Mouse (Mus musculus): Measurements from ENCODE around the gene Igf1r. TPM values are rescaled to one million over a fixed set of nuclear protein-coding genes. Genes with fewer than 3 reads are reported as not detected.

Igf1r gene
- total and polyA plus RNA-seq, 3 experiments, result 5.6 to 14.4 (median 12.3) TPM

GRCm38 (mm10) chr7:67911841-67912240, 40.8 kb upstream of the Igf1r start:
- 63% methylated on average over 6 of the region's 6 CpGs for WGBS
- H3K4me1 ChIP-seq (ENCODE audit: control insufficient read depth, insufficient read depth, low read length), result no peaks in the 10 kb centered on the region; the same call in 1 of the 2 replicates
- H3K27ac ChIP-seq, result no peak overlapping the region
- TF ChIP-seq CTCF (IDR thresholded peaks at IDR 0.05) (no peak), EP300 (IDR thresholded peaks at IDR 0.05; ENCODE audit: insufficient read depth, low read depth, low read length) (no peak), POLR2A (IDR thresholded peaks at IDR 0.05; ENCODE audit: insufficient read depth, low read depth, low read length) (no peak)
- H3K27me3 ChIP-seq (ENCODE audit: control insufficient read depth, insufficient read depth, low read length), result no peaks in the 10 kb centered on the region
- H3K9ac ChIP-seq (ENCODE audit: low read depth, low read length), result no peak overlapping the region
- H3K36me3 ChIP-seq (ENCODE audit: control insufficient read depth, insufficient read depth, low read length), result no peaks in the 10 kb centered on the region
- H3K4me3 ChIP-seq, result no peak overlapping the region
- intact Hi-C loops (cut with DNase I), result no loop called here
- DNase-seq, result no peak
- H3K79me2 ChIP-seq (replicated peaks; ENCODE audit: control insufficient read depth, insufficient read depth, low read length), result no peaks in the 10 kb centered on the region

GRCm38 (mm10) chr7:67916960-67917359, 35.7 kb upstream of the Igf1r start:
- Histone ChIP-seq H3K36me3 (ENCODE audit: control insufficient read depth, insufficient read depth, low read length) (no peaks in the 10 kb centered on the region), H3K4me3 (no peak overlapping the region), H3K79me2 (replicated peaks; ENCODE audit: control insufficient read depth, insufficient read depth, low read length) (no peaks in the 10 kb centered on the region), H3K9ac (ENCODE audit: low read depth, low read length) (no peak overlapping the region), H3K27me3 (ENCODE audit: control insufficient read depth, insufficient read depth, low read length) (no peaks in the 10 kb centered on the region), H3K27ac (no peak overlapping the region), H3K4me1 (ENCODE audit: control insufficient read depth, insufficient read depth, low read length) (no peaks in the 10 kb centered on the region)
- intact Hi-C loops (cut with DNase I), result no loop called here
- TF ChIP-seq CTCF (IDR thresholded peaks at IDR 0.05) (no peak), EP300 (IDR thresholded peaks at IDR 0.05; ENCODE audit: insufficient read depth, low read depth, low read length) (no peak), POLR2A (IDR thresholded peaks at IDR 0.05; ENCODE audit: insufficient read depth, low read depth, low read length) (no peak)
- no peak for DNase-seq
- WGBS, result 38% methylated on average over 8 of the region's 8 CpGs

- H3K27ac ChIP-seq, result no peak overlapping the region
- no peak overlapping the region for H3K9ac ChIP-seq (ENCODE audit: low read depth, low read length)
- TF ChIP-seq CTCF (IDR thresholded peaks at IDR 0.05) (no peak), POLR2A (IDR thresholded peaks at IDR 0.05; ENCODE audit: insufficient read depth, low read depth, low read length) (no peak), EP300 (IDR thresholded peaks at IDR 0.05; ENCODE audit: insufficient read depth, low read depth, low read length) (no peak)
- H3K4me3 ChIP-seq, result no peak overlapping the region
- WGBS, result 88% methylated on average over 2 of the region's 2 CpGs
- H3K79me2 ChIP-seq (replicated peaks; ENCODE audit: control insufficient read depth, insufficient read depth, low read length), result no peaks in the 10 kb centered on the region
- no peak for DNase-seq
- H3K27me3 ChIP-seq (ENCODE audit: control insufficient read depth, insufficient read depth, low read length), result no peaks in the 10 kb centered on the region
- H3K4me1 ChIP-seq (ENCODE audit: control insufficient read depth, insufficient read depth, low read length), result no peaks in the 10 kb centered on the region
- intact Hi-C loops (cut with DNase I), result no loop called here
- H3K36me3 ChIP-seq (ENCODE audit: control insufficient read depth, insufficient read depth, low read length), result no peaks in the 10 kb centered on the region
Observed at GRCm38 (mm10) chr7:67917753-67918152, 34.9 kb upstream of the Igf1r start.

DNA sequence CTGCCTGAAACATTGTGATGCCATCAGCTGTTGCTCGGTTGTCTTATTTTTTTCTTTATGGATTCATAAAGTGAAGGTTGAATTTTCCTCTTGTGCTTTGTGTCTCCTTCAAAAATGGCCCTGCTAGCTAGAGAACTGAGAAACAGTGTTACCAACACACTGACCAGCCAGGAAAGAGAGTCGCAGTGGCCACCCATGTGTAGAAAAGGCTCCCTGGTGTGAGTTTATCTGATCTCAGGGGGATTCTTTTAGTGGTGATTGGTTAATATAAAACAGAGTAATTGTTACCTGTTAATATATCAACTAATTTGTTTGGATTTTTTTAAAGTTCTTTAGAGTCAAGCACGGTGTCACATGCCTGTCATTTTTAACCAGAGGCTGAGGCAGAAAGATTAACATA, 33.2 kb upstream of the Igf1r start:
- H3K9ac ChIP-seq (ENCODE audit: low read depth, low read length), result no peak overlapping the region
- TF ChIP-seq POLR2A (IDR thresholded peaks at IDR 0.05; ENCODE audit: insufficient read depth, low read depth, low read length), result no peak
- no peak for TF ChIP-seq EP300 (IDR thresholded peaks at IDR 0.05; ENCODE audit: insufficient read depth, low read depth, low read length)
- TF ChIP-seq CTCF (IDR thresholded peaks at IDR 0.05), result no peak
- no peaks in the 10 kb centered on the region for H3K79me2 ChIP-seq (replicated peaks; ENCODE audit: control insufficient read depth, insufficient read depth, low read length)
- 76% methylated on average over 3 of the region's 3 CpGs for WGBS
- H3K4me3 ChIP-seq, result no peak overlapping the region
- no peak for DNase-seq
- H3K27ac ChIP-seq, result no peak overlapping the region
- H3K36me3 ChIP-seq (ENCODE audit: control insufficient read depth, insufficient read depth, low read length), result no peaks in the 10 kb centered on the region
- H3K27me3 ChIP-seq (ENCODE audit: control insufficient read depth, insufficient read depth, low read length), result no peaks in the 10 kb centered on the region
- H3K4me1 ChIP-seq (ENCODE audit: control insufficient read depth, insufficient read depth, low read length), result no peaks in the 10 kb centered on the region
- intact Hi-C loops (cut with DNase I), result no loop called here

DNA sequence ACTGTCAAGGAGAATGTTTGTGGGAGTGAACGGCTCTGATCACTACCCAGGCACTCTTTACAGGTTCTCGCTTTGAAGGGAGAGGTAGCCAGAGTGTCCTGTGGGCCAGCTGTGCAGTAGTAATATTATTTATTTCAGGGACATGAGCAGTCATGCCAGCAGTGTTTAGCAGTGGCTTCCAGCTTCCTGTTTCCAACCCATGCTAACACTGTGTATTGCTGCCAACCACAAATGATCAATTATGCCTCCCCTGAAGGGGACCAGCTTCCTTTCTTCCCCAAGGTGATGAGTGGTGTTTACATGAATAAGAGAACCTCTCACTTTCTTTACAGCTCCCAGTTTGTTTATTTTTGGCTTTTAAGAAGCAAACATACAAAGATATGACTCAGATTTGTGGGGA, 28.4 kb upstream of the Igf1r start:
- intact Hi-C loops (cut with DNase I), result no loop called here
- Histone ChIP-seq H3K4me3 (no peak overlapping the region), H3K79me2 (replicated peaks; ENCODE audit: control insufficient read depth, insufficient read depth, low read length) (no peaks in the 10 kb centered on the region), H3K27ac (no peak overlapping the region), H3K36me3 (ENCODE audit: control insufficient read depth, insufficient read depth, low read length) (no peaks in the 10 kb centered on the region), H3K27me3 (ENCODE audit: control insufficient read depth, insufficient read depth, low read length) (peaks cover 2% of the 10 kb centered on the region), H3K9ac (ENCODE audit: low read depth, low read length) (no peak overlapping the region), H3K4me1 (ENCODE audit: control insufficient read depth, insufficient read depth, low read length) (no peaks in the 10 kb centered on the region)
- 57% methylated on average over 2 of the region's 2 CpGs for whole genome bisulfite sequencing
- no peak for TF ChIP-seq CTCF (IDR thresholded peaks at IDR 0.05)
- no peak for TF ChIP-seq POLR2A (IDR thresholded peaks at IDR 0.05; ENCODE audit: insufficient read depth, low read depth, low read length)
- TF ChIP-seq EP300 (IDR thresholded peaks at IDR 0.05; ENCODE audit: insufficient read depth, low read depth, low read length), result no peak
- no peak for DNase-seq

DNA sequence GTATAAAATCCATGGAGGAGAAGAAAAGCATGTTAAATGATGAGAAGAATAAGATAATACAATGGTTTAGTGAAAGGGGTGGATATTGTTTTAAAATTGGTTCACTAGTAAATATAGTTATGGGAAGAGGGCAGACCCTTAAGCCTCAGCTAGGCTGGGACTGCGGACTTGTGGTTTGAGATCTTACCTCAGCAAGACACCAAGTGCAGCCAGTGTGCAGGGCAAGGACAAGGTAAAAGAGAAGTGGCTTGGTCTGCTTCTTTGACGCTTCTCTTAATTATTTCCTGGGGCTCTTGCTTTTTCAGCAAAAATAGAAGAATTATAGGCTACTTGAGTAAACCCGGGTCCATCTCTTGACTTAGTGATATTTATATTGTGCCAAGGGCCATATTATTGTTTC, 22.5 kb upstream of the Igf1r start:
- DNase-seq, result no peak
- WGBS, result 76% methylated on average over 3 of the region's 3 CpGs
- Histone ChIP-seq H3K79me2 (replicated peaks; ENCODE audit: control insufficient read depth, insufficient read depth, low read length) (no peaks in the 10 kb centered on the region), H3K4me3 (no peak overlapping the region), H3K27ac (no peak overlapping the region), H3K4me1 (ENCODE audit: control insufficient read depth, insufficient read depth, low read length) (no peaks in the 10 kb centered on the region), H3K9ac (ENCODE audit: low read depth, low read length) (no peak overlapping the region), H3K36me3 (ENCODE audit: control insufficient read depth, insufficient read depth, low read length) (no peaks in the 10 kb centered on the region), H3K27me3 (ENCODE audit: control insufficient read depth, insufficient read depth, low read length) (peaks cover 2% of the 10 kb centered on the region)
- TF ChIP-seq POLR2A (IDR thresholded peaks at IDR 0.05; ENCODE audit: insufficient read depth, low read depth, low read length), result no peak
- no peak for TF ChIP-seq CTCF (IDR thresholded peaks at IDR 0.05)
- no peak for TF ChIP-seq EP300 (IDR thresholded peaks at IDR 0.05; ENCODE audit: insufficient read depth, low read depth, low read length)
- intact Hi-C loops (cut with DNase I), result no loop called here
